Mouse (Mus musculus) CD4-positive helper T cell, adult 2 months (primary cell): Measurements from ENCODE around the gene Cd300ld2.
"Not testable (repeated sequence)": the region's sequence is repeated elsewhere in the genome, so short reads cannot be mapped to it uniquely, and the experiment has no call there.

ENCODE experiments used
- DNase-seq: peaks from one replicate; pipeline ENCODE4 v3.0.0-alpha.2; 2012; ENCODE audit warnings: low read depth, missing footprints, low spot score

Cd300ld2 gene

GRCm38 (mm10) chr11:115016093-115016492 lies at the start of gene Cd300ld2:
Cd300ld2 (minus strand) TSS chr11:115016193.
- not testable (repeated sequence) for DNase-seq

GRCm38 (mm10) chr11:115062077-115062476 lies 46.1 kb upstream of the Cd300ld2 start, which contains the start of gene Cd300e:
Cd300e (minus strand) TSS chr11:115062177.
- DNase-seq = no peak

GRCm38 (mm10) chr11:115059797-115060196 lies 43.8 kb upstream of the Cd300ld2 start:
- DNase-seq = no peak

- no peak for DNase-seq
Measured at GRCm38 (mm10) chr11:115058701-115059100, 42.7 kb upstream of the Cd300ld2 start.

GRCm38 (mm10) chr11:115054537-115054936 lies 38.5 kb upstream of the Cd300ld2 start:
- DNase-seq = no peak

- DNase-seq = no peak
Measured at GRCm38 (mm10) chr11:115052991-115053390, 37.0 kb upstream of the Cd300ld2 start.

GRCm38 (mm10) chr11:115052206-115052605 lies 36.2 kb upstream of the Cd300ld2 start:
- DNase-seq = no peak

GRCm38 (mm10) chr11:115049282-115049895 lies 33.4 kb upstream of the Cd300ld2 start:
- no peak for DNase-seq

GRCm38 (mm10) chr11:115048259-115048658 lies 32.3 kb upstream of the Cd300ld2 start, which contains the start of gene Cd300ld3:
Cd300ld3 (minus strand) TSS chr11:115048409.
- DNase-seq = no peak

- DNase-seq = not testable (repeated sequence)
Measured at GRCm38 (mm10) chr11:115037669-115038068, 21.7 kb upstream of the Cd300ld2 start, which contains the start of gene Cd300ld5. Cd300ld5 (minus strand) TSS chr11:115037769.

- DNase-seq = not testable (repeated sequence)
Measured at GRCm38 (mm10) chr11:115026912-115027311, 10.9 kb upstream of the Cd300ld2 start, which contains the start of gene Cd300ld4. Cd300ld4 (minus strand) TSS chr11:115027012.

- DNase-seq = no peak
Measured at GRCm38 (mm10) chr11:115004070-115004469, 11.9 kb downstream of the Cd300ld2 start.

GRCm38 (mm10) chr11:115001474-115002040 lies 14.4 kb downstream of the Cd300ld2 start, which contains the start of gene Cd300c2:
Cd300c2 (minus strand) TSS chr11:115001880.
- no peak for DNase-seq

GRCm38 (mm10) chr11:114989793-114990192 lies 26.2 kb downstream of the Cd300ld2 start, which contains the start of gene Cd300ld:
Cd300ld (minus strand) TSS chr11:114989922.
- no peak for DNase-seq

- DNase-seq = no peak
Measured at GRCm38 (mm10) chr11:114981866-114982265, 34.1 kb downstream of the Cd300ld2 start.

- DNase-seq = no peak
Measured at GRCm38 (mm10) chr11:114972726-114973125, 43.3 kb downstream of the Cd300ld2 start.

- no peak for DNase-seq
Measured at GRCm38 (mm10) chr11:114968752-114969207, 47.2 kb downstream of the Cd300ld2 start, which contains the start of gene Cd300c. Cd300c (minus strand) TSS chr11:114969157.

GRCm38 (mm10) chr11:114965182-114965828 lies 50.7 kb downstream of the Cd300ld2 start:
- DNase-seq = no peak

GRCm38 (mm10) chr11:114960369-114960768 lies 55.6 kb downstream of the Cd300ld2 start:
- no peak for DNase-seq
